Mouse (Mus musculus) liver, embryonic 16.5 days (tissue): ENCODE results near the gene Tph1. TPM values are rescaled to one million over a fixed set of nuclear protein-coding genes. Genes with fewer than 3 reads are reported as not detected.

ENCODE experiments used
- ATAC-seq: fragments of 200-750 bp; cut with Nextera tagmentation; 2 replicates; pipeline ENCODE4 v1.8.0; 2017; ENCODE audit warnings: low read depth, mild to moderate bottlenecking, moderate number of reproducible peaks, moderate library complexity
- H3K27ac ChIP-seq: fragments of 300-500 bp; sonication (generic); 2 replicates; pipeline ENCODE4 v1.5.1; 2014; ENCODE audit warnings: mild to moderate bottlenecking, low read length
- H3K27me3 ChIP-seq: fragments of 300-500 bp; sonication (generic); 2 replicates; pipeline ENCODE4 v1.6.1; 2014; ENCODE audit warnings: low read depth, low read length, mixed read lengths; ENCODE audit not compliant: control insufficient read depth, insufficient read depth
- H3K36me3 ChIP-seq: fragments of 300-500 bp; sonication (generic); 2 replicates; pipeline ENCODE4 v1.6.1; 2014; ENCODE audit warnings: mild to moderate bottlenecking; ENCODE audit not compliant: control insufficient read depth, insufficient read depth
- H3K4me1 ChIP-seq: fragments of 300-500 bp; sonication (generic); 2 replicates; pipeline ENCODE4 v1.6.1; 2014; ENCODE audit warnings: low read depth, low read length, mixed read lengths; ENCODE audit not compliant: control insufficient read depth
- H3K4me2 ChIP-seq: fragments of 300-500 bp; sonication (generic); 2 replicates; pipeline ENCODE4 v1.6.1; 2014; ENCODE audit warnings: low read depth, low read length, mixed read lengths
- H3K4me3 ChIP-seq: fragments of 300-500 bp; sonication (generic); 2 replicates; pipeline ENCODE4 v1.5.1; 2014; ENCODE audit warnings: low read depth, mild to moderate bottlenecking, low read length
- H3K9ac ChIP-seq: fragments of 300-500 bp; sonication (generic); 2 replicates; pipeline ENCODE4 v1.6.1; 2014; ENCODE audit warnings: low read depth, low read length
- H3K9me3 ChIP-seq: fragments of 300-500 bp; sonication (generic); replicated peaks from 2 replicates; pipeline ENCODE4 v1.6.1; 2016; ENCODE audit warnings: low read length; ENCODE audit not compliant: control insufficient read depth
- WGBS: fragments of 180-500 bp; shearing (Covaris S2); extraction: QIAGEN DNeasy Blood & Tissue Kit; methylation state at CpG from one replicate; pipeline ENCODE4 v1.1.7; 2014; ENCODE audit not compliant: insufficient replicate concordance; 5-methylcytosine and 5-hydroxymethylcytosine counted together
- polyA plus RNA-seq: library from polyadenylated mRNA; unstranded; fragments of >200 nt; fragmentation: Nextera tagmentation; extraction: Ambion mirVana; gene quantifications from 2 replicates; pipeline ENCODE4 v1.2.1, GENCODE M21; 2015

The Tph1 gene
- 0.06 TPM in 1 of 2 replicates, not detected in the other for polyA plus RNA-seq

- H3K4me3 ChIP-seq: no peak within 1 kb of the TSS
- H3K27me3 ChIP-seq: peaks cover 10% of the 10 kb centered on the region
- no peaks in the 10 kb centered on the region for H3K9me3 ChIP-seq
- no peak within 1 kb of the TSS for H3K4me2 ChIP-seq
- no peak for ATAC-seq
- H3K36me3 ChIP-seq: no peaks in the 10 kb centered on the region
- H3K27ac ChIP-seq: no peak within 1 kb of the TSS
- no peak within 1 kb of the TSS for H3K9ac ChIP-seq
- H3K4me1 ChIP-seq: no peaks in the 10 kb centered on the region; the same call in 1 of the 2 replicates
- WGBS: 37% methylated on average over 10 of the region's 10 CpGs
These were observed at the start of gene Tph1 for GRCm38 (mm10) chr7:46672160-46672672. Gene Tph1 (minus strand): TSS chr7:46672537.

DNA sequence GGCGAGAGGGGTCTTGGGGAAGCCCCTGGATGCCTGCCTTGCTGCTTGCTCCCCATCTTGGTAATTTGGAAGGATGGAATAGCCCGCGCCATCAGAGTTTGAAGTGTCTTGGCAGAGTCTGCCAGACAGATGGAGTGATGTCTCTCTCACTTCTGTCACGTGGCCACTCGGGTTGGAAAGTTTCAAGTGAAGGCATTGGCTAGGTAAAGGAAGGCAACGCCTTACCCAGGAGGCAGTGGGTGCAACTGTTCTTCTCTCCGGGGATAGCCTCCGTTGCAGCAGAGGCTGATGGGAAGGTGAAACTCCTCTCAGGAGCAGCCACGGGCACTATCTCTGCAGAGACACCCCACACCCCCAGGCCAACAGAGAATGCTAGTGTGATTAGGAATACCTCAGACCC is 48.1 kb upstream of the Tph1 start:
- peaks cover 8% of the 10 kb centered on the region for H3K4me1 ChIP-seq
- ATAC-seq: no peak
- no peaks in the 10 kb centered on the region for H3K9me3 ChIP-seq
- H3K9ac ChIP-seq: no peak overlapping the region; the same call in 1 of the 2 replicates
- H3K4me3 ChIP-seq: no peak overlapping the region
- no peaks in the 10 kb centered on the region for H3K27me3 ChIP-seq
- H3K27ac ChIP-seq: peak overlapping the region; percentile 90
- 0 out of 2 replicates have a peak overlapping the region, but pooled peaks have one; percentile 6 for H3K4me2 ChIP-seq
- H3K36me3 ChIP-seq: no peaks in the 10 kb centered on the region
- 65% methylated on average over 9 of the region's 9 CpGs for WGBS

GRCm38 (mm10) chr7:46719526-46719925 is 47.2 kb upstream of the Tph1 start:
- H3K27ac ChIP-seq: peak overlapping the region; percentile 90
- H3K27me3 ChIP-seq: no peaks in the 10 kb centered on the region
- peak; percentile 93 for ATAC-seq

DNA sequence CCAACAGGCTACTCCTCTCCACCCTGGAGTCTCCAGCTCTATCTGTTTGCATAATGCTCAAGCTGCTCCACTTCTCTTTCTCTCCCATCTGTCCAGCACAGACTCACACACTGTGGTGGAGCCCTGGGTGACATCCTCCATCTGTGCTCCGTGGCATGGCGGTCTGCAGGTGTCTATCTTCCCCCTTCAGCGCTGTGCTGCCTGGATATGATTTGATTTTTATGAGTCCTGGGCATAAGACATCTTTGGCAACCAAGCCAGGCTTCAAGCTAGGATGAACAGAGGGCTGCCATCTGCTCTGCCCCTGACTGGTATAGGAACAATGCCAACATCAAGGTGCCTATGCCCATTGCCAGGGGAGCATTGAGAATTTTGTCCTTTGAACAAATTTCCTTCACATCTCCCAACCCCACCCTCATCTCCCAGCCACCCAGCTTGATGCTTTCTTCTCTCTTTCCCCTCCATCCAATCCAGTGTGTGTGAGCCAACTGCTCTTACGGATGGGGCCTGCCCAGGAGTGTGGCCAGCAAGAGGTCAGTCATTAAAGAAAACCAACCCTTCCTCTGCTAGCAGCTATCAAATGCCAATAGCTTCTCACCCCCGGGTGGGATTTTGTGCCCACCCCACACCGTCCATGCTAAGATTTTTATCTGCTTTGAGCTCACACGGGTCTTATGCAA is 46.4 kb upstream of the Tph1 start:
- no peaks in the 10 kb centered on the region for H3K9me3 ChIP-seq
- no peak overlapping the region for H3K4me3 ChIP-seq
- no peak for ATAC-seq
- no peak overlapping the region for H3K4me2 ChIP-seq
- H3K27me3 ChIP-seq: no peaks in the 10 kb centered on the region
- peaks cover 5% of the 10 kb centered on the region for H3K4me1 ChIP-seq
- H3K9ac ChIP-seq: no peak overlapping the region
- 57% methylated on average over 7 of the region's 7 CpGs for WGBS
- peak overlapping the region; percentile 70 for H3K27ac ChIP-seq
- H3K36me3 ChIP-seq: no peaks in the 10 kb centered on the region

More at GRCm38 (mm10) chr7:46719526-46719925, 47.2 kb upstream of the Tph1 start:
- Histone ChIP-seq H3K9me3 (no peaks in the 10 kb centered on the region), H3K4me3 (no peak overlapping the region), H3K9ac (no peak overlapping the region), H3K36me3 (no peaks in the 10 kb centered on the region), H3K4me1 (peaks cover 10% of the 10 kb centered on the region), H3K4me2 (no peak overlapping the region)
- 40% methylated on average over 7 of the region's 7 CpGs for WGBS

DNA sequence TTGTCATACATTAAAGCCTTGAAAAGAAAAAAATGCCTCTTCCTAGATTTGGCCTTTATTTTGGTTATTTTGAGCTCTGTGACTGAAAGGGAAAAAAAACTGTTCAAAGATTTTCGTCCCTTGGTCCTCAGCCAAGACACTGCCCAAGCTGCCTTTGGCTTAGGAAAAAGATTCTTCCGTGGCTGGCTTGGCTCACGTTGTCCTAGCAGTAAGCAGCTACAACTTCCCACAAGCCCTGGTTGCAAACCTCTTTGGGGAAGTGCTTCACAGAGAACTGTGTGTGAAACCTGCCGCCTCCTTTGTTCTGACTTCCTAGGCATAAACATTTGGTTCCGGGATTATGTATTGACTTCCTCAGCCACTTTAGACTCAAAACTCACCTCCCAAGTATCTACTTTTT is 44.6 kb upstream of the Tph1 start:
- Histone ChIP-seq H3K36me3 (no peaks in the 10 kb centered on the region), H3K4me2 (no peak overlapping the region), H3K4me1 (peaks cover 5% of the 10 kb centered on the region), H3K27ac (no peak overlapping the region), H3K4me3 (no peak overlapping the region), H3K27me3 (no peaks in the 10 kb centered on the region), H3K9ac (no peak overlapping the region), H3K9me3 (no peaks in the 10 kb centered on the region)
- no peak for ATAC-seq
- 32% methylated on average over 5 of the region's 5 CpGs for WGBS

DNA sequence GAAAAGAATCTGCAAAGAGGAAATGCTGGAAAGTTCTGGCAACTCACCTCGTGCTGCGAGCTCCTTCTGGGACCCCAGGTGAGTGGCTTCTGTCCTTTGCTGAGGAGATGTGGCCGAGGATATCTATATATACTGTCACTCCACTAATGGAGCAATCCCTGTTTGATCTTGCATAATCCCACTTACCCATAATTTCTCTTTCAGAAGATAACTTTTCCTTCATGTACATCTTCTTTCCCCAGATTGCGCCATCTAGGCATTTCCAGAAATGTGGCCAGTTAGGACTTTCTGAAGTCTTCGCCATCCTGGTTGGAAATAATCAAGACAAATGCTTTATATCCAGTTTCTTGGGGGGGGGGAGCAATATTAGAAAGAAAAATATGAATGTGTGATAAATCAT is 43.3 kb upstream of the Tph1 start, which contains the start of gene Saa3:
Gene Saa3, minus strand, starts transcription at position 101 of the 400 bp plus-strand sequence.
- no peaks in the 10 kb centered on the region for H3K9me3 ChIP-seq
- H3K9ac ChIP-seq: no peak within 1 kb of the TSS
- no peak within 1 kb of the TSS for H3K27ac ChIP-seq
- H3K4me2 ChIP-seq: no peak within 1 kb of the TSS
- H3K4me3 ChIP-seq: no peak within 1 kb of the TSS
- no peak for ATAC-seq
- no peaks in the 10 kb centered on the region for H3K36me3 ChIP-seq
- H3K27me3 ChIP-seq: no peaks in the 10 kb centered on the region
- peaks cover 5% of the 10 kb centered on the region for H3K4me1 ChIP-seq
- 65% methylated on average over 5 of the region's 5 CpGs for WGBS

GRCm38 (mm10) chr7:46714518-46714917 is 42.2 kb upstream of the Tph1 start:
- ATAC-seq: no peak
- Histone ChIP-seq H3K27ac (no peak overlapping the region), H3K27me3 (no peaks in the 10 kb centered on the region), H3K4me2 (no peak overlapping the region), H3K9me3 (no peaks in the 10 kb centered on the region), H3K36me3 (no peaks in the 10 kb centered on the region), H3K9ac (no peak overlapping the region), H3K4me3 (no peak overlapping the region), H3K4me1 (peaks cover 5% of the 10 kb centered on the region)
- WGBS: 25% methylated on average over 6 of the region's 6 CpGs

DNA sequence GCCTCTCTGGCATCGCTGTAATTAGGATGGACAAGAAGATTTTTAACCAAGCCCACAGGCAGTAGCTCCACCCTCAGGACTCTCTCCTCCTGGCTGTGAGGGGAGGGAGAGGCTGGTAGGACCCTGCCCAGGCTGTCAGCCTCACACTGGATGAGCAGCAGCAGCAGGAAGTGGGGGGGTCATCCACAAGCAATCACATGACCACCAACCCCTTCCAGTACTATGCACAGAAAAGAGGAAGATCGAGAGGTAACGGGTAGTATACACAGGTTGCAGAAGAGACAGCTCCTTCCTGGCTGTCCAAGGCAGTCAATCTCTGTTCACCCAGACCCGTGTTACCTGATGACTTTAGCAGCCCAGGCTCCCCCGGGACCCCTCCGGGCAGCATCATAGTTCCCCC is 39.9 kb upstream of the Tph1 start:
- H3K27ac ChIP-seq: no peak overlapping the region
- no peak overlapping the region for H3K9ac ChIP-seq
- no peaks in the 10 kb centered on the region for H3K9me3 ChIP-seq
- 18% methylated on average over 6 of the region's 6 CpGs for WGBS
- no peaks in the 10 kb centered on the region for H3K36me3 ChIP-seq
- H3K4me2 ChIP-seq: no peak overlapping the region
- H3K4me3 ChIP-seq: no peak overlapping the region
- H3K4me1 ChIP-seq: peaks cover 9% of the 10 kb centered on the region
- ATAC-seq: no peak
- no peaks in the 10 kb centered on the region for H3K27me3 ChIP-seq

DNA sequence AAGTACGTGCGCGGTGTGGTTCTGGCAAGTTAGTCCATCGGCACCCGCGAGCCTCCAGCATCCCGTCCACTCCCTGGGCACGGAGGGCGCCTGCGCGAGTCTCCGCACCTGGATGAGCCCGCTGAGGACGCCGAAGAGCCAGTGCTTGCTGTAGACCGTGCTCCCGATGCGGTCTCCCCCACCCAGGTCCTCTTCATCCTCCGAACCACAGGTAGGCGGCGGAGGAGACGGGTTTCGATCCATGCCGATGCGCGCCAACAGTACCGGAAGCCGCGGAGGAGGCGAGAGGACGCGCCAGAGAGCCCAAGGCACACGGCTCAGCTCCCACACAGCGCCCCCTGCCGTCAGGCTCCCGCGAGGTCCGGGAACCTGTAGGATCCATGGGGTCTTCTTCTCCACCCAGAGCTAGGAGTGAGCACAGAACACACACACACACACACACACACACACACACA is 38.1 kb upstream of the Tph1 start, which contains the start of gene Saal1:
Gene Saal1, minus strand, starts transcription at position 291 of the 455 bp plus-strand sequence.
- under 1% methylated on average over 38 of the region's 38 CpGs for WGBS
- no peaks in the 10 kb centered on the region for H3K9me3 ChIP-seq
- H3K4me1 ChIP-seq: peaks cover 9% of the 10 kb centered on the region
- H3K27me3 ChIP-seq: no peaks in the 10 kb centered on the region
- peaks cover 10% of the 10 kb centered on the region for H3K36me3 ChIP-seq
- peak; percentile 89 for ATAC-seq
- H3K9ac ChIP-seq: peak within 1 kb of the TSS; percentile 85
- peak within 1 kb of the TSS; percentile 65 for H3K4me2 ChIP-seq
- no peak within 1 kb of the TSS for H3K27ac ChIP-seq
- H3K4me3 ChIP-seq: peak within 1 kb of the TSS; percentile 86
